Mouse (Mus musculus): ENCODE measurements around the gene Pdap1.
"Not testable (repeated sequence)": the region's sequence is repeated elsewhere in the genome, so short reads cannot be mapped to it uniquely, and the experiment has no call there.

Gene Pdap1

GRCm38 (mm10) chr5:145083201-145083600 is 56.8 kb downstream of the Pdap1 start:
- not testable (repeated sequence) for DNase-seq (ENCODE audit: low spot score in 2 of 2)

GRCm38 (mm10) chr5:145081866-145082613 is 58.0 kb downstream of the Pdap1 start:
- no peak for DNase-seq (ENCODE audit: low spot score in 2 of 2)

All from thymus, postnatal 10 days (tissue).